Mouse (Mus musculus): ENCODE data around the gene BC049352. TPM values are rescaled to one million over a fixed set of nuclear protein-coding genes. Genes with fewer than 3 reads are reported as not detected.

The BC049352 gene
- polyA plus RNA-seq, 1 experiment from 2014 or later = not detected

- no peak for ATAC-seq (ENCODE audit: insufficient number of reproducible peaks, insufficient read depth, low FRiP score, low TSS enrichment, low read depth)
- Histone ChIP-seq H3K27me3 (no peaks in the 10 kb centered on the region; the same call in none of the 2 replicates), H3K36me3 (no peaks in the 10 kb centered on the region), H3K4me3 (replicated peaks) (no peak overlapping the region), H3K9ac (replicated peaks) (no peak overlapping the region), H3K4me2 (no peak overlapping the region), H3K9me3 (no peaks in the 10 kb centered on the region), H3K27ac (no peak overlapping the region), H3K4me1 (replicated peaks) (no peaks in the 10 kb centered on the region)
- WGBS = 73% methylated on average over 7 of the region's 7 CpGs
Measured at GRCm38 (mm10) chr9:45153361-45153760, 28.4 kb upstream of the BC049352 start.

DNA sequence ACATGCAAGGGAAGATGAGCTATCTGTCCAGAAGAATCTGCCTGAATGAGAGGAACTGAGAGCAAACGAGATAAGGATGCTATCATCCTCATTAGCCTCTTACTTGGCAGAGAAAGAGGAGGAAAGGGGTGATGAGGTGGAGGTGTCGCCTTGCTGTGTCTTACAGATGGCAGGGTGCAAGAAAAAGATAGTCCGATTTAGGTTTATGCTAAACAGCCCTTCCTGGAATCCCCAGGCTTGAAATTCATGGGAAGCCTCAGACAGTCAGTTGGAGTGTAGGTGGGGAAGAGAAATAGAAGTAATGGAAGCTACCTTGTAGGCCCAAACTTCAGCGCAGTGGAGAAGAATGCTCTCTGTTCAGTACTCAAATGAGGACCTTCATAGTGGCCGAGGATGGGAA, 13.9 kb upstream of the BC049352 start:
- H3K4me1 ChIP-seq (replicated peaks) = no peaks in the 10 kb centered on the region
- ATAC-seq (ENCODE audit: insufficient number of reproducible peaks, insufficient read depth, low FRiP score, low TSS enrichment, low read depth) = no peak
- H3K27ac ChIP-seq = no peak overlapping the region
- no peaks in the 10 kb centered on the region for H3K36me3 ChIP-seq
- H3K9ac ChIP-seq (replicated peaks) = no peak overlapping the region
- H3K27me3 ChIP-seq = no peaks in the 10 kb centered on the region
- no peak overlapping the region for H3K4me2 ChIP-seq
- 0 out of 2 replicates have a peak, but pooled peaks cover 4% of the 10 kb centered on the region for H3K9me3 ChIP-seq
- no peak overlapping the region for H3K4me3 ChIP-seq (replicated peaks)
- 76% methylated on average over 5 of the region's 5 CpGs for WGBS

DNA sequence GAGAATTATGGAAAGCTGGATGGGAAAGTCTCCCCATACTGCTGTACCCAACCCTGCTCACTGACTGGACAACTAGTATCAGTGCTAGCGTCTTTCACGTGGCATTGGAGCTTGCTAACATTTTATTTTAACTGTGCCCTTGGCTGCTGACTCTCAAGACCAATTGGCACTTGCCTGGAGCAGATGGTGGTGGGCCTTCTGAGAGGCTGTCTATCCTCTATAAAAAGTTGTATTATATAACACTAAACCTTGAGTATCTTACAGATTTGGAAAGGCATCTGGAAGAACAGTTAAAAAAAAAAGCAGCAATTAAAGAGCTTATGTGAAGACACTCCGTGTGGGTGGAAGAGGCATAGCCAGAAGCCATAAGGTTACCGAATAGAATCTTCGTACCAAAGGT, 11.7 kb upstream of the BC049352 start:
- no peak overlapping the region for H3K27ac ChIP-seq
- no peak overlapping the region for H3K4me3 ChIP-seq (replicated peaks)
- H3K9me3 ChIP-seq = 0 out of 2 replicates have a peak, but pooled peaks cover 4% of the 10 kb centered on the region
- H3K27me3 ChIP-seq = no peaks in the 10 kb centered on the region
- no peak for ATAC-seq (ENCODE audit: insufficient number of reproducible peaks, insufficient read depth, low FRiP score, low TSS enrichment, low read depth)
- H3K4me1 ChIP-seq (replicated peaks) = no peaks in the 10 kb centered on the region
- H3K36me3 ChIP-seq = no peaks in the 10 kb centered on the region
- 86% methylated on average over 5 of the region's 5 CpGs for WGBS
- H3K9ac ChIP-seq (replicated peaks) = no peak overlapping the region
- no peak overlapping the region for H3K4me2 ChIP-seq

- H3K9ac ChIP-seq (replicated peaks) = no peak overlapping the region
- 70% methylated on average over 1 of the region's 1 CpGs for WGBS
- no peak overlapping the region for H3K4me2 ChIP-seq
- H3K4me3 ChIP-seq (replicated peaks) = no peak overlapping the region
- H3K4me1 ChIP-seq (replicated peaks) = no peaks in the 10 kb centered on the region
- H3K36me3 ChIP-seq = no peaks in the 10 kb centered on the region
- no peak overlapping the region for H3K27ac ChIP-seq
- 0 out of 2 replicates have a peak, but pooled peaks cover 4% of the 10 kb centered on the region for H3K9me3 ChIP-seq
- no peak for ATAC-seq (ENCODE audit: insufficient number of reproducible peaks, insufficient read depth, low FRiP score, low TSS enrichment, low read depth)
- no peaks in the 10 kb centered on the region for H3K27me3 ChIP-seq
Measured at GRCm38 (mm10) chr9:45171073-45171610, 10.7 kb upstream of the BC049352 start.

DNA sequence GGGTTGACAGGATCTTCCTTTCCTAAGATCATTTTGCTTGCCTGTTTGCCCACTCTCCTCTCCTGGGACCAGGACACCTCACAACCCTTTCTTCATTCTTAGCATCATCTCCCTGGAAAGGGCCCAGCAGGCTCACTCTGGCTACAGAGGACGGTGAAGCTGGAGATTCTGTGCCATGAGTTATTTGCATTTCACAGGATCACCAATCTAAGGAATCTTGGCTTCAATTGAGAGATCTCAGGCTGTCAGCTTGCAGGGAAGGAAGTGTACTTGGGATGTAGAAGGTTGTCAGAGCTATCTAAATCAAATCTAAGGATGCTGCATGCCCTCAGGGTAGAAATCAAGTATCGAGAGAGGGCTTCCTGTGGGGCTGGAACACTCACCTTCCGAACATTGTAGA, 8.3 kb upstream of the BC049352 start:
- no peaks in the 10 kb centered on the region for H3K27me3 ChIP-seq
- ATAC-seq (ENCODE audit: insufficient number of reproducible peaks, insufficient read depth, low FRiP score, low TSS enrichment, low read depth) = no peak
- 64% methylated on average over 3 of the region's 3 CpGs for WGBS
- H3K27ac ChIP-seq = no peak overlapping the region
- no peak overlapping the region for H3K9ac ChIP-seq (replicated peaks)
- no peaks in the 10 kb centered on the region for H3K36me3 ChIP-seq
- H3K4me2 ChIP-seq = no peak overlapping the region
- H3K9me3 ChIP-seq = 0 out of 2 replicates have a peak, but pooled peaks cover 4% of the 10 kb centered on the region
- H3K4me3 ChIP-seq (replicated peaks) = no peak overlapping the region
- H3K4me1 ChIP-seq (replicated peaks) = no peaks in the 10 kb centered on the region

DNA sequence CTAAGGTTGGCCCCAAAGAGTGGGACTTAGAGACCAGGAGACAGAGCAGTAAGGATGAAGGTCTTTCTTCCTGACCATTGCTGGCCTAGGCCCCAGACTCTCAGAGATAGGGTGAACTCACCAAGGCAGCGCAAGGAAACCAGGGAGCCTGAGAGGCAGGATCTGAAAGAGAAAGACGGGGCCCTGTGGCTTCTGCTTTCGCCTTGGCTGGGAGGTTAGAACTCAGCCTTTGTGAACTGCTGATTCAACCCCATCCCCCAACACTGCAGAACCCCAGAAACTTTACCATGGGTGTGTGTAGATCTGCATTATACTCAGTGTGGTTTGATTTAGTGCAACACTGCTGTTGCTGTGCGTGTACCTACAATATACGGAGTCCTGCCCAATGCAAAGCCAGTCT, 2.5 kb upstream of the BC049352 start:
- Histone ChIP-seq H3K9ac (replicated peaks) (no peak overlapping the region), H3K36me3 (no peaks in the 10 kb centered on the region), H3K4me2 (no peak overlapping the region), H3K27me3 (no peaks in the 10 kb centered on the region; the same call in 1 of the 2 replicates), H3K27ac (no peak overlapping the region), H3K9me3 (no peaks in the 10 kb centered on the region), H3K4me3 (replicated peaks) (no peak overlapping the region), H3K4me1 (replicated peaks) (peaks cover 4% of the 10 kb centered on the region; the same call in 1 of the 2 replicates)
- 87% methylated on average over 5 of the region's 5 CpGs for WGBS
- no peak for ATAC-seq (ENCODE audit: insufficient number of reproducible peaks, insufficient read depth, low FRiP score, low TSS enrichment, low read depth)

DNA sequence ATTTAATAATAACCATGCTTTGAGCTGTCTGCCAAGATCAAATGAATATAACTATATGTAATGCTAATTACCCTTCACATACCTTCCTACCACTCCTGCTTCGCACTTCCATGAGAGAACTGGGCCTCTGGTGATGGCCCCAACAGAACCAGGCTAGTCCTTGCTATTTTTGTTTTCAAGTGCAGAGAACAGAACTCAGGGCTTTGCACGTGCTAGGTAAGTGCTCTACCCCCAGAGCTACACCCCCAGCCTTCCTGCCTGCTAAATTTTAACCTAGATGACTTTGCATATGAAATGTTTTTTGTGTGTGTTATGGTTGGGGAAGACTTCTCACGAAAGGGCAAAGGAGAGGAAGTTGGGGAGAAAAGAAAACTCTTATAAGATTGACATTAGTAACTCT, 714 bp downstream of the BC049352 start:
- Histone ChIP-seq H3K9ac (replicated peaks) (no peak overlapping the region), H3K4me1 (replicated peaks) (peaks cover 4% of the 10 kb centered on the region; the same call in 1 of the 2 replicates), H3K4me2 (no peak overlapping the region), H3K9me3 (no peaks in the 10 kb centered on the region), H3K4me3 (replicated peaks) (no peak overlapping the region), H3K27ac (no peak overlapping the region), H3K36me3 (no peaks in the 10 kb centered on the region), H3K27me3 (no peaks in the 10 kb centered on the region; the same call in 1 of the 2 replicates)
- WGBS = 60% methylated on average over 3 of the region's 3 CpGs
- no peak for ATAC-seq (ENCODE audit: insufficient number of reproducible peaks, insufficient read depth, low FRiP score, low TSS enrichment, low read depth)

- Histone ChIP-seq H3K4me2 (no peak overlapping the region), H3K4me3 (replicated peaks) (no peak overlapping the region), H3K9ac (replicated peaks) (no peak overlapping the region), H3K36me3 (no peaks in the 10 kb centered on the region), H3K27ac (no peak overlapping the region), H3K4me1 (replicated peaks) (peaks cover 4% of the 10 kb centered on the region; the same call in 1 of the 2 replicates), H3K27me3 (no peaks in the 10 kb centered on the region; the same call in 1 of the 2 replicates), H3K9me3 (no peaks in the 10 kb centered on the region)
- 81% methylated on average over 6 of the region's 6 CpGs for WGBS
- no peak for ATAC-seq (ENCODE audit: insufficient number of reproducible peaks, insufficient read depth, low FRiP score, low TSS enrichment, low read depth)
Measured at GRCm38 (mm10) chr9:45183266-45183665, 1.5 kb downstream of the BC049352 start.

- no peak overlapping the region for H3K9ac ChIP-seq (replicated peaks)
- no peak overlapping the region for H3K4me2 ChIP-seq
- no peak overlapping the region for H3K27ac ChIP-seq
- H3K36me3 ChIP-seq = no peaks in the 10 kb centered on the region
- no peak overlapping the region for H3K4me3 ChIP-seq (replicated peaks)
- no peak for ATAC-seq (ENCODE audit: insufficient number of reproducible peaks, insufficient read depth, low FRiP score, low TSS enrichment, low read depth)
- H3K4me1 ChIP-seq (replicated peaks) = peaks cover 4% of the 10 kb centered on the region; the same call in 1 of the 2 replicates
- WGBS = 79% methylated on average over 4 of the region's 4 CpGs
- H3K27me3 ChIP-seq = no peaks in the 10 kb centered on the region; the same call in 1 of the 2 replicates
- no peaks in the 10 kb centered on the region for H3K9me3 ChIP-seq
Measured at GRCm38 (mm10) chr9:45185250-45185649, 3.4 kb downstream of the BC049352 start.

DNA sequence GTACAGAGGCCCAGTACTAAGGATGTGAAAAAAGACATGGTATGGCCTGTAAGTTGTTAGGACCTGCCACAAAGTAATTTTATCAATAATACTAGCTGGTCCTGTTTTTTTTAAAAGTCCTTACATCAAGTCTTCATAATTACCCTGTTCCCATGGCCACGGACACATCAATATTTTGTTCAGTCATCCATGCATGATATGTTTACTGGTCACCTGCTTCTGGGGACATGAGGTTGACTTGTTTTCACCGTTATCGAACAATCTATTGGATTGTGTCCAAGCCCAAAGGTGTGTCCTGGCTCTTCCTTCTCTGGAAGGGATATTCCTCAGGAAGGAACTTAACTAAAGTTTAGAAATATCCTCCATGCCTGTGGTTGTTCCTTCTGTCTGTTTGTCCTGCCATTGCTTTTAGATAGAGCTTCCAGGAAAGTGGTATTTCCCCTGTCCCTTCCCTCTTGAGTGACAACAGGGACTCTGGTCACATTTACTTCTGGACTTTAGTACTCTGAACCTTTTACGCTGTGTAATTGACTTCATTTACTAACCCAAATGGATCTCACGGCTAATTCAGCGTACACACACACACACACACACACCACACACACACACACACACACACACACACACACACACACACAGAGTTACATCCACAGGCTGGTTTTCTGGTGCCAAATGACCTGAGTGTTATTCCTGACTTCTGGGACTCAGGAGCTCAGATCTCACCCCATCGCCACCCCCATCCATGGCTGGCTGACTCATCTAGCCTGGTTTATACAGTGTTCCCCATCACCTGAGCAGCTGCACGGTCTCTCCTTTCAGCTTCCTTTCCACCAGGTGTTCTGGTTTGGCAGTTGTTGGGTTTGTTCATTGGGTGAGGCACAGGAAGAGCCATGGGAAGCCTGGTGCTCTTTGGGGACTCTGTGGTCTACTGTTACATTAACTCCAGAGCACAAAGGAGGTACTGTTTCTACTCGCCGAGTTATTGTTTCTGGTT, 7.1 kb downstream of the BC049352 start:
- Histone ChIP-seq H3K9me3 (no peaks in the 10 kb centered on the region), H3K27ac (no peak overlapping the region), H3K9ac (replicated peaks) (no peak overlapping the region), H3K27me3 (no peaks in the 10 kb centered on the region), H3K4me1 (replicated peaks) (no peaks in the 10 kb centered on the region), H3K36me3 (no peaks in the 10 kb centered on the region), H3K4me3 (replicated peaks) (no peak overlapping the region), H3K4me2 (no peak overlapping the region)
- ATAC-seq (ENCODE audit: insufficient number of reproducible peaks, insufficient read depth, low FRiP score, low TSS enrichment, low read depth) = no peak
- 84% methylated on average over 9 of the region's 10 CpGs for WGBS

DNA sequence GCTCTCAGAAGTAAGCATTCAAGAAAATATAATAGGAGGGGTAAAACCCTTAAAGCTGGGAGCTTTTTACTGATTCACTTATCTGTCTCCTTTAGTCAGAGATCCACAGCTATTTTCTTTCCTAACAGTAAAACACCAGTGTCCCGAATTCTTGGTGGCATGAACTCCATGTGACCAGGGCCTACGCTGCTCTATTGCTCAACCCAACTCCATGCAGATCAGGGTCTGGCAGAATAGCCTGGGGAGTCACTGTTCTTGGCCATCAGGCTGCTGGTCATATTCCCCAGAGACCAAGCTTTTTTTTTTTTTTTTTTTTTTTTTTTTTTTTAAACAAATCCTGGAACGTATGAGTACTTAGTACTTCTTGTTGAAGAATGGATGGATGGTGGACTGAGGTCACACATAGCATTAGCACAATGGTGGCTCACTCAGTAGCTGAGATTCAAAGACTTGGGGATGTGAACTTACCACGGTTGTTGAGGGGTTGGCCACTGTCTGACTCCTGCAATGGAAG, 7.9 kb downstream of the BC049352 start:
- Histone ChIP-seq H3K9ac (replicated peaks) (no peak overlapping the region), H3K27ac (no peak overlapping the region), H3K9me3 (no peaks in the 10 kb centered on the region), H3K4me1 (replicated peaks) (no peaks in the 10 kb centered on the region), H3K27me3 (no peaks in the 10 kb centered on the region), H3K4me2 (no peak overlapping the region), H3K4me3 (replicated peaks) (no peak overlapping the region), H3K36me3 (no peaks in the 10 kb centered on the region)
- ATAC-seq (ENCODE audit: insufficient number of reproducible peaks, insufficient read depth, low FRiP score, low TSS enrichment, low read depth) = no peak
- WGBS = 84% methylated on average over 4 of the region's 4 CpGs

Data from limb, embryonic 12.5 days (tissue).